Comparison of ENCODE assay signal across 50 mouse cellular contexts in the genomic region with DNA sequence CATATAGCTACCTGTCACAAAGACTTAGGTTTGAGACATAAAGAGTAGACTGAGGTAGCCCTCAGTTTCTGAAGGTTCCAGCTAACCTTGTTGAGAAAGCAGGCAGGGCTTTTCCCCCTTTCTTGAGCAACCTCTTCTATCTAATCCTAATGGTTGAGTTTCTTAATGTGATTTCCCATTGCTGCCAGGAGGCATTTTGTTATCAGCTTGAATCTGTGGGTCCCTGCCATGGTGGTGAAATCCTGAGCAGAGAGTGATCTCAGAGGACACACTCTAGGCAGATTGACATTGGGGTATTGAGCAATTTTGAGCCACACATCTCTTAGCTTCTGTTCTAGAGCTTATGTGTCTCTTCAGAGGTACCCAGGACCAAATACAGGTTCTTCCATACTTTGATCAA. TPM values are rescaled to one million over a fixed set of nuclear protein-coding genes. Genes with fewer than 3 reads are reported as not detected.
"Had no signal": no experiment of that assay in that cellular context is flagged by ENCODE, and none has a peak within 500 bp of the region (broad histone marks: within the 10 kb centered on the region; RNA-seq: fewer than 3 reads in every experiment).

No protein-coding gene starts in this region.

- DNase-seq: heart, postnatal 14 days; heart, postnatal 36 days; heart, postnatal 4 days; kidney, adult 11 months; kidney, adult 18-20 months; kidney, adult 2 months; kidney, adult 8-10 months; kidney, adult 9 months; kidney, postnatal 10 days; kidney, postnatal 14 days; kidney, postnatal 25 days; kidney, postnatal 36 days; kidney, postnatal 4 days; layer of hippocampus, adult 9-11 months; layer of hippocampus, postnatal 36 days had no signal

- H3K27ac ChIP-seq: heart, embryonic 13.5 days; heart, embryonic 15.5 days; hindbrain, embryonic 10.5 days; hindbrain, embryonic 12.5 days; hindbrain, embryonic 13.5 days; hindbrain, embryonic 14.5 days; hindbrain, embryonic 15.5 days; hindbrain, postnatal 0 days; intestine, embryonic 15.5 days; kidney, embryonic 15.5 days; kidney, postnatal 0 days; left cerebral cortex, adult 2 months had no signal

- H3K4me3 ChIP-seq: heart, embryonic 12.5 days; heart, embryonic 13.5 days; heart, embryonic 15.5 days; hindbrain, embryonic 10.5 days; hindbrain, embryonic 12.5 days; hindbrain, embryonic 13.5 days; hindbrain, embryonic 15.5 days; intestine, embryonic 15.5 days; kidney, embryonic 15.5 days; left cerebral cortex, adult 2 months had no signal

RNA-seq across cellular contexts. Expression of gene Aadacl4, which starts 24.8 kb away (rescaled TPM):
- total RNA-seq: heart, postnatal 14 days; heart, postnatal 25 days; heart, postnatal 36 days; heart, postnatal 4 days; hematopoietic stem cell, adult 5-6 weeks; hindbrain, postnatal 0 days; layer of hippocampus, adult 18-20 months; layer of hippocampus, adult 8-10 months; layer of hippocampus, postnatal 10 days; layer of hippocampus, postnatal 14 days; layer of hippocampus, postnatal 25 days; layer of hippocampus, postnatal 36 days; left cerebral cortex, adult 18-20 months; left cerebral cortex, adult 2 months; left cerebral cortex, adult 8-10 months had no signal
- polyA plus RNA-seq: heart, embryonic 11.5 days; heart, embryonic 12.5 days; heart, embryonic 13.5 days; heart, embryonic 14.5 days; heart, embryonic 15.5 days; heart, embryonic 16.5 days; heart, postnatal 0 days; hindbrain, embryonic 10.5 days; hindbrain, embryonic 11.5 days; hindbrain, embryonic 12.5 days; hindbrain, embryonic 13.5 days; hindbrain, embryonic 14.5 days; hindbrain, embryonic 15.5 days; hindbrain, embryonic 16.5 days; hindbrain, postnatal 0 days; inflammation-experienced regulatory T-cells, adult 6 months; intestine, embryonic 14.5 days; intestine, embryonic 15.5 days; intestine, embryonic 16.5 days; intestine, postnatal 0 days; kidney, adult 2 months; kidney, embryonic 14.5 days; kidney, embryonic 15.5 days; kidney, embryonic 16.5 days; kidney, postnatal 0 days; large intestine, adult 2 months had no signal

RNA-seq across cellular contexts. Expression of gene Gm436, which starts 47.9 kb away (rescaled TPM):
- total RNA-seq: heart, postnatal 14 days; heart, postnatal 25 days; heart, postnatal 36 days; heart, postnatal 4 days; hematopoietic stem cell, adult 5-6 weeks; hindbrain, postnatal 0 days; layer of hippocampus, adult 18-20 months; layer of hippocampus, adult 8-10 months; layer of hippocampus, postnatal 10 days; layer of hippocampus, postnatal 14 days; layer of hippocampus, postnatal 25 days; layer of hippocampus, postnatal 36 days; left cerebral cortex, adult 18-20 months; left cerebral cortex, adult 2 months; left cerebral cortex, adult 8-10 months had no signal
- polyA plus RNA-seq: heart, embryonic 11.5 days; heart, embryonic 12.5 days; heart, embryonic 13.5 days; heart, embryonic 14.5 days; heart, embryonic 15.5 days; heart, embryonic 16.5 days; heart, postnatal 0 days; hindbrain, embryonic 10.5 days; hindbrain, embryonic 11.5 days; hindbrain, embryonic 12.5 days; hindbrain, embryonic 13.5 days; hindbrain, embryonic 14.5 days; hindbrain, embryonic 15.5 days; hindbrain, embryonic 16.5 days; hindbrain, postnatal 0 days; inflammation-experienced regulatory T-cells, adult 6 months; intestine, embryonic 14.5 days; intestine, embryonic 15.5 days; intestine, embryonic 16.5 days; intestine, postnatal 0 days; kidney, adult 2 months; kidney, embryonic 14.5 days; kidney, embryonic 15.5 days; kidney, embryonic 16.5 days; kidney, postnatal 0 days; large intestine, adult 2 months had no signal
